Mouse (Mus musculus): ENCODE results near the gene Mical3. TPM values are rescaled to one million over a fixed set of nuclear protein-coding genes. Genes with fewer than 3 reads are reported as not detected.
A peak's percentile ranks its signal among the peaks of the same experiment; 100 is the strongest.

Mical3 gene
- total RNA-seq, 2 experiments from 2014 or later, result 95.3 to 96.0 TPM

DNA sequence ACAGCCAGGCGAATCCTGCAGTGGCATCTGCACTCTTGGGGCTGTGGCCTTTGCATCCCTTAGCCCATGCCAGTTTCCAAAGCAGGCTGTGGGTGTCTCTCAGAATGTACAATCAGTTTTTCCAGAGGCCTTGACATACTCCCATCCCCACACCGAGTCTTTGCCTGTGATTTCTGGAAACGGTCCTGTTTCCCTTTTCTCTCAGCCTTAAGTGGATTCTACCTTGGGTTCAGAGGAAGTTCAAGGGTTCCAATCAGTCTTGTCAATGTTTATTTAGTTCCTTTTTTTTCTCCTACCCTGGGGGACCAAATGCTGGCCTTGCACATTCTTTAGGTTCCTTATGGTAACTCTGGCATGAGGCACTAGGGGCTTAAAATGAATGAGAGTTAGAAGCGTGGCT lies 16.0 kb upstream of the Mical3 start:
- DNase-seq (ENCODE audit: low spot score in 2 of 2), result no peak

- DNase-seq (ENCODE audit: low spot score in 2 of 2), result no peak
Observed at GRCm38 (mm10) chr6:121145906-121146305, 15.1 kb upstream of the Mical3 start.

GRCm38 (mm10) chr6:121145010-121145604 lies 14.3 kb upstream of the Mical3 start:
- no peak for DNase-seq (ENCODE audit: low spot score in 2 of 2)

- peak in 1 of 2 experiments; percentile 49 for DNase-seq (ENCODE audit: low spot score in 2 of 2)
Observed at GRCm38 (mm10) chr6:121144066-121144465, 13.3 kb upstream of the Mical3 start.

DNA sequence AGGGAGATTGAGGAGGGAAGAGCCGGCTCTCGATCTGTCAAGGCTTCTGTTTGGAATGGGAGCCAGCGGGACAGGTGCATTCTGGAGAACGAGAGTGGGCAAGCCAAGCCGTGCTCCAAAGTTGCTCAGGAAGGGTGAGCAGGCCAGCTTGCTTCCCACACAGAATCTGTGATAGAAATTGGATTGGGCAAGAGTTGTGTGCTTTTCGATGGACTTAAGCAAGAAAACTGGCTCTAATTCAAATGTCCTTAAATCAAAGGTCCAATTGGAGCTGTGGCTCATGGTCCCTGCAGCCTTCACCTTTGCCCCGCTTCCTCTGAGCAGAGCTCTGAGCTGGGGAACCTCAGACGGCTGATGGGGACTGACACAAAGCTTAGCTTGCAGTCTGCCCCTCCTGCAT lies 12.6 kb upstream of the Mical3 start:
- no peak for DNase-seq (ENCODE audit: low spot score in 2 of 2)

GRCm38 (mm10) chr6:121142298-121142697 lies 11.5 kb upstream of the Mical3 start:
- DNase-seq (ENCODE audit: low spot score in 2 of 2), result no peak

- DNase-seq (ENCODE audit: low spot score in 2 of 2), result no peak
Observed at GRCm38 (mm10) chr6:121139271-121139670, 8.5 kb upstream of the Mical3 start.

- DNase-seq (ENCODE audit: low spot score in 2 of 2), result no peak
Observed at GRCm38 (mm10) chr6:121138338-121139040, 7.7 kb upstream of the Mical3 start.

DNA sequence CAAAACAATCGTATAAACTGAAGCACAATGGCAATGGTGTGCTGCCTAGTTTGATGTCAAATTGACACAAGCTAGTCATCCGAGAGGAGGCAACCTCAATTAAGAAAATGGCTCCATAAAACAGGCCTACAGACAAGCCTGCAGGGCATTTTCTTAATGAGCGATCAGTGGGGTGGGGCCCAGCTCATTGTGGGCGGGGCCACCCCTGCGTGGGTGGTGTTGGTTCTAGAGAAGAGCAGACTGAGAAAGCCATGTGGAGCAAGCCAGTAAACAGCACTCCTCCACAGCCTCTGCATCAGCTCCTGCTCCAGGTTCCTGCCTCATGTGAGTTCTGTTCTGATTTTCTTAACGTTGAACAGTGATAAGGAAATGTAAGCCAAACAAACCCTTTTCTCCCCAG lies 6.4 kb upstream of the Mical3 start:
- no peak for DNase-seq (ENCODE audit: low spot score in 2 of 2)

- no peak for DNase-seq (ENCODE audit: low spot score in 2 of 2)
Observed at GRCm38 (mm10) chr6:121134884-121135283, 4.1 kb upstream of the Mical3 start.

DNA sequence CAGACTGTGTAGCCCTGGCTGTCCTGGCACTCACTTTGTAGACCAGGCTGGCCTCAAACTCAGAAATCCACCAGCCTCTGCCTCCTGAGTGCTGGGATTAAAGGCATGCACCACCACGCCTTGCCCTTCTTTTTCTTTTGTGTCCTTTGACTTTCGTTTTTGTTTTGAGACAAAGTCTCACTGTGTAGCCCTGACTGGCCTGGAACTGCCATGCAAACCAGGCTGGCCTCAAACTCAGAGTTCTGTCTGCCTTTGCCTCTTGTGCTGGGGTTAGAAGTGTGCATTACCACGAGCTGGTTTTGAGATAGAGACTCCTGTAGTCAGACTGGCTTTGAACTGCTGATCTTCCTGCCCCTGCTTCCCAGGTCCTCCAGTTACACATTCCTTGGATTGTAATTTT lies 3.5 kb upstream of the Mical3 start:
- DNase-seq (ENCODE audit: low spot score in 2 of 2), result no peak

DNA sequence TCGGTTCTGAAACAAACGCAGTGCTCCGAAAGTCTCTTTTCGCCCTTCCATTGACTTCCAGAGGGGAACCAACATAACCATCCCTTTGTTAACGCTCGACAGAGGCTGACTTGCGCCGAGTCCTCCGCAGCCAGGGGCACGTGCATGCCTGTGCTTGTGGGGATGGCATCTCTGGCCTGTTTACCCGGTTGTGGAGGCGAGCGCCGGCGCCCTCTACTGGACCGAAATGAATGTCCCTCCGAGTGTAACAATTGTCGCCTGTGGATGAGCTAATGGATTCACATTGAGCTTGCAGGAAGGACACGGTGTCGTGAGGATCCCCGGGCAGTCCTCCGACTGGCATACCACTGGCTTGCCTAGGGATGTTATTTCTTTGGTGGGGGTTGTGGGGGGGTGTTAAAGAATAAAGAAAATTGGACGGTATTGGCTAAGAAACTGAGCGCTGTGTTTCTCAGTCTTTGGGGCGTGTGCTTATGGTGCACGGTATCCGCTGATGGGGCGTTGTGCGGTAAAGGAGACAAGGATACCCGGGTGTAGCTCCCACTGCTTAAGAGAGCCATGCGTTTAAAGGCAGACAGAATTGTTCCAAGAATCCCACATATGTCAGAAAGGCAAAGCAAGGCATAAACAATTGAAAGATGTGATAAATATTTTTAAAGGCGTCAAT lies 627 bp downstream of the Mical3 start:
- DNase-seq (ENCODE audit: low spot score in 2 of 2), result peak; percentile 90 to 93

GRCm38 (mm10) chr6:121129506-121129905 lies 1.3 kb downstream of the Mical3 start:
- peak in 1 of 2 experiments; percentile 36 for DNase-seq (ENCODE audit: low spot score in 2 of 2)

DNA sequence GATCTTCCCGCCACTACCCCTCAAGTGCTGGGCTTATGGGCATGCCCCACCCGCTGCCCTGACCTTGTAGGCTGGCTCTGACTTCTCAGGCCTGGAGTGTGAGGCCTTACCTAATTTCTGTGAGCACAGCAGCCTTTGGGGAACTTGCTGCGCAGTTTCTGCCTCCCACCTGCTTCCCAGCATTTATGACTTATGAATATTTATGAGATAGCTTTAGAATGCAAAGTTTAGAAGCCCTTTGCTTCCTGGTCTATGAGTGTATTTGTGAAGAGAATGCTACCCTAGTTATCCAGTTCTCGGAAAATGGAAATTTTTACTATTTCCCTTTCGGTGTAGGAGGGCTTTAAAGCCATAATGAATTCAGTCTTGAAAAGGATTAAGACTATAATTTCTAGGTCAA lies 2.1 kb downstream of the Mical3 start:
- DNase-seq (ENCODE audit: low spot score in 2 of 2), result no peak

DNA sequence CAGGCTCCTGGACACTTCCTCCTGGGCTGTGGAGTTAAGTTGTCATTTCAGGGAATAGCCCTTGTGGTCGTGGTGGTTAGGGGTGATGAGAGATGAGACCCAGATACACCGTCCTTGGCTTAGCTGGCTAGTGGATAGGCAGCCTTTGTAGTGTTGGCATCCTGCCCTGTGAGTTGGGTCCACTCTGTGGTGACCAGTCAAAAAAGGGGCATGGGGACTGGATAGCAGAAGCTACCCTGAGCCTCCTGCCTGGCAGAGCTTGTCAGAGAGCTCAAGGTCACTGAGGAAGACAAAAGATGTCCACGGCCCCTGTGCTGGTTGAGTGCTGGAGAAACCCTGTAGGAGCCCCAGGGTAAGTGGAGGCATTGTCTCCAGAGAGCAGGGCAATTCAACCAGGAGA lies 3.1 kb downstream of the Mical3 start:
- no peak for DNase-seq (ENCODE audit: low spot score in 2 of 2)

GRCm38 (mm10) chr6:121126202-121126601 lies 4.6 kb downstream of the Mical3 start:
- no peak for DNase-seq (ENCODE audit: low spot score in 2 of 2)

DNA sequence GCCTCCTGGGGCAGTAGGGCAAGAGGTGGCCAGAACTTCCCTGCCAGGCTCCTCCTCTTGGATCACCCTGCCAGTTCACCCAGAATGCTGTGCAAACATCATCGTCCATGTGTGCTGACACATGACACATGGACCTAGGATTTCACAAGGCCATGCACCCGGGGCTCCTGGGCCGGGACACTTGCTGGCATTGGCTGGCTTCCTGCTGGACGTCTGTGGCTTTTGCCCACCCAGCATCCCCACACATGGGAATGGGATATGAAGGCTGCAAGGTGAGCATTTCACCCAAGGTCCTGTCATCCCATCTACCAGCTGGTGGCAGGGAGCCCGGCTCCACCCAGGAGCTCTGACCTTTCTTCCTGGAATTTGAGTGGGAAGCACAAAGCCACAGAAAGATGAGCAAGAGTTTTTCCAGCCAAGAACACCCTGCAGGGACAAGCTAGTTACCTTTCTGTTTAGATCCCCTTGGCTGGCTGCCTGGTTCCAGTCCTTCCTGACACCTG lies 8.0 kb downstream of the Mical3 start:
- no peak for DNase-seq (ENCODE audit: low spot score in 2 of 2)

DNA sequence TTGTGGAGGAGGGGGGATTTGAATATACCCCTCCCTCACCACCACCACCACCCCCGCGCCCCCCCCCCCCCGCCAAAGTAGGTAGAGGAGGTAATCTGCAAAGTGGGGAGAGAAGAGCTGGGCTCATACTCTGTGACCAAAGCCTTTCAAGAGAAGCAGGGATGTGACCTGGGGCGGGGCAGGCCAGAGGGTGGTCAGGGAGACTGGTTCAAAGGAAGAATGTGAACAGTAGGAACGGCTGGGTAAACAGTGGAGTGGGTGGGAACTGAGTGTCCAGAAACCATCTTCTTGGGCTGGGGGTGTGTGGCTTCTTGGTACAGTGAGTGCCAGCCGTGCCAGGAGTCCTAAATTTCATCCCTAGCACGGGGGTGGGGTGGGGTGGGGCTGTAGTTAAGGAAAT lies 10.0 kb downstream of the Mical3 start:
- DNase-seq (ENCODE audit: low spot score in 2 of 2), result no peak

DNA sequence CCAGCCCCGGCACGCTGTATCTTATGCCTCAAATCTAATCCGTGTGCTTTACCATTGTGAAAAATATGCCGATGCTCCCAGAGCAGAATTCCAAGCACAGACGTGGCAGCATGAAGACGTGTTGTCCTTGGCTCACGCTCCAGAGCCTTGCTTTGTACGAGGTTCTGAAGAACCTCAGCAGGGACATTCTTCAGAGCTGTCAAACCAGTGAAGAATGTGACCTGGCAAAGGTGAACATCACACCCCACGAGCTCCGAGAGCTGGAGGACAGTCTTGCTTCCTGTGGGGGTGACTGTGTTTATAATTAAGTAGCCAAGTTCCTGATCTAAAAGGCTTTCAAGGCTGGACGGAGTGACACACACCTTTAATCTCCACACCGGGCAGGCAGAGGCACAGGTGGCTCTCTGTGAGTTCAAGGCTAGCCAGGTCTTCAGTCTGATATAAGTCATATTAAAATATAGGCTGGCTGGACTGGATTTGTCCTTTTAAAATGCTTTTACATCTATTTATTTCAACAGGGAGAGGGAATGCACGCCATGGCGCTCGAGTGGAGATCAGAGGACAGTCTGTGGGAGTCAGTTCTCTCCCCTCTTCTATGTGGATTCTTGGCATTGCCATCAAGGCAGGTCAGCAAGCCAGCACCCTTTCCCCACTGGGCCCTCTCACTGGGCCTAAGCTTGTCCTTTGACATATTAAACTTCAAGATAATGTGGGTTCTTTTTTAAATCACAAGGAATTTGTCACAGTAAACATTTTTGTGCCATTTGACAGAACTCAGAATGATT lies 12.6 kb downstream of the Mical3 start:
- no peak for DNase-seq (ENCODE audit: low spot score in 2 of 2)

DNA sequence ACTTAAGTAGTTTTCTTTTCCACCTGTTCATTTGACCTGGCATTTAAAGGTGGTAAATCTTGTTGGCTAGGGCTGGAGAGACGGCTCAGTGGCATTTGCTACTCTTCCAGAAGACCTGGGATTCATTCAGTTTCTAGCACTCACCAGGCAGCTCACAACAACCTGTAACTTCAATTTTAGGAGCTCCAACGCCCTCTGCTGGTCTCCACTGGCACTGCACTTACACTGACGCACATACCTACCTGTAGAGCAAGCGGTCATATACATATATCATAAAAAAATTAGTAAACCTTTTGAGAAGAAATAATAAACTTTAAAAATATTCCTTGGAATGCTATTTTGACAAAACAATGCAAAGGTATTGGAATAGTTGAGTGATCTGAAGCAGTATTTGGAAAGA lies 13.7 kb downstream of the Mical3 start:
- DNase-seq (ENCODE audit: low spot score in 2 of 2), result no peak

DNA sequence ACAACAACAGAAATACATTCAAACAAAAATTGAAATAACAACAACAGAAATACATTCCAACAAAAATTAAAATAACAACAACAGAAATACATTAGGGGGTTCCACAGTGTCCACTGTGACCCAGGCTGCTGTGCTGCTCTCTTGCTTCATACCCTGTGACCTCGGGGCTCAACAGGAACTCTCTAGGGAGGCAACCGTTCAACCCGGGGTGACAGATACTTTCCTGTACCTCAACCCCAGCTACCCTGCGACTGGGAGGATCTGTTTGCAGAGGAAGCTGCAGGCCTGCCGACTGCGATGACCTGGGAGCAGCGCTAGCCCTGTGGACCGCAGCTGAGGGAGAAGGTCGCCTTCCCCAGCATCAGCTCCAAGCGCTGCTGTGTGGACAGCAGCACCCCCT lies 14.4 kb downstream of the Mical3 start:
- no peak for DNase-seq (ENCODE audit: low spot score in 2 of 2)
